Mouse (Mus musculus) ES-E14 (cell line): ENCODE measurements around the gene Ophn1. TPM values are rescaled to one million over a fixed set of nuclear protein-coding genes. Genes with fewer than 3 reads are reported as not detected.

Source experiments
- DNase-seq: peaks from one replicate; pipeline ENCODE4 v3.0.0-alpha.2; 2013; ENCODE audit warnings: low read depth, low spot score
- H3K27ac ChIP-seq: 2 replicates; pipeline ENCODE4 v1.5.1; 2012; ENCODE audit warnings: low read depth, mild to moderate bottlenecking, low read length, moderate library complexity, mixed read lengths; ENCODE audit not compliant: poor library complexity, insufficient read depth, severe bottlenecking
- H3K36me3 ChIP-seq: 2 replicates; pipeline ENCODE4 v1.6.1; 2012; ENCODE audit warnings: mild to moderate bottlenecking, low read length, moderate library complexity, mixed read lengths; ENCODE audit not compliant: control insufficient read depth, poor library complexity, insufficient read depth, severe bottlenecking
- H3K4me1 ChIP-seq, 2 experiments: fragments of 150-350 bp in 1 of 2; sonication (generic) in 1 of 2; 2 replicates each; pipeline ENCODE4 v1.6.1; 2012; ENCODE audit warnings: low read length in 2 of 2, mild to moderate bottlenecking in 1 of 2, mixed read lengths in 1 of 2; ENCODE audit not compliant: control insufficient read depth in 2 of 2, insufficient read depth in 2 of 2, poor library complexity in 1 of 2
- H3K4me3 ChIP-seq, 2 experiments: fragments of 150-350 bp in 1 of 2; sonication (generic) in 1 of 2; 2 replicates each; pipeline ENCODE4 v1.5.1; 2012; ENCODE audit warnings: low read length in 2 of 2, low read depth in 1 of 2, mild to moderate bottlenecking in 1 of 2, mixed read lengths in 1 of 2; ENCODE audit not compliant: insufficient read depth in 1 of 2, poor library complexity in 1 of 2, severe bottlenecking in 1 of 2
- H3K9ac ChIP-seq: 2 replicates; pipeline ENCODE4 v1.6.1; 2012; ENCODE audit warnings: low read depth, mild to moderate bottlenecking, low read length, mixed read lengths; ENCODE audit not compliant: poor library complexity, insufficient read depth, severe bottlenecking
- H3K9me3 ChIP-seq: fragments of 150-350 bp; sonication (generic); 2 replicates; pipeline ENCODE4 v1.6.1; 2012; ENCODE audit warnings: low read depth, mild to moderate bottlenecking, low read length; ENCODE audit not compliant: control insufficient read depth, insufficient read depth
- CHD2 ChIP-seq: IDR thresholded peaks from 2 replicates; pipeline ENCODE4 v1.6.1; 2014; ENCODE audit warnings: mild to moderate bottlenecking, low read depth, low read length, inconsistent platforms
- HCFC1 ChIP-seq: IDR thresholded peaks from 2 replicates; pipeline ENCODE4 v1.6.1; 2012; ENCODE audit warnings: low read length, inconsistent platforms, borderline replicate concordance; ENCODE audit not compliant: insufficient read depth
- MAFK ChIP-seq: IDR thresholded peaks from 2 replicates; pipeline ENCODE4 v1.6.1; 2014; ENCODE audit warnings: mild to moderate bottlenecking, low read depth, low read length, inconsistent platforms; ENCODE audit not compliant: insufficient read depth
- ZC3H11A ChIP-seq: IDR thresholded peaks from 2 replicates; pipeline ENCODE4 v1.6.1; 2012; ENCODE audit warnings: low read depth, mild to moderate bottlenecking, inconsistent platforms, low read length, borderline replicate concordance
- ZNF384 ChIP-seq: IDR thresholded peaks from 2 replicates; pipeline ENCODE4 v1.6.1; 2012; ENCODE audit warnings: low read depth, low read length, inconsistent platforms
- in situ Hi-C, 2 experiments: fragments of 600-800 bp; cut with MboI; formaldehyde crosslinking; loops; one replicate each; pipeline ENCODE4 v1.15.1; 2025; ENCODE audit warnings: low sequenced_read_pairs in 2 of 2, inconsistent platforms in 1 of 2; ENCODE audit not compliant: unreplicated experiment in 2 of 2
- total RNA-seq: library from RNA; depleted of rRNA; stranded (reverse); fragments of 300-350 nt; gene quantifications from 2 replicates; pipeline ENCODE4 v1.2.3, GENCODE M21; 2012

The Ophn1 gene
- total RNA-seq, 1 experiment: 2.9 TPM

GRCm38 (mm10) chrX:98651431-98651830, 239.4 kb downstream of the Ophn1 start:
- Histone ChIP-seq H3K36me3 (no peaks in the 10 kb centered on the region), H3K4me1 (no peaks in the 10 kb centered on the region), H3K27ac (no peak overlapping the region), H3K9me3 (no peaks in the 10 kb centered on the region), H3K9ac (no peak overlapping the region), H3K4me3 (no peak overlapping the region)
- in situ Hi-C loops: no loop called here
- TF ChIP-seq ZC3H11A (no peak), MAFK (no peak), HCFC1 (no peak), CHD2 (no peak), ZNF384 (no peak)
- no peak for DNase-seq

DNA sequence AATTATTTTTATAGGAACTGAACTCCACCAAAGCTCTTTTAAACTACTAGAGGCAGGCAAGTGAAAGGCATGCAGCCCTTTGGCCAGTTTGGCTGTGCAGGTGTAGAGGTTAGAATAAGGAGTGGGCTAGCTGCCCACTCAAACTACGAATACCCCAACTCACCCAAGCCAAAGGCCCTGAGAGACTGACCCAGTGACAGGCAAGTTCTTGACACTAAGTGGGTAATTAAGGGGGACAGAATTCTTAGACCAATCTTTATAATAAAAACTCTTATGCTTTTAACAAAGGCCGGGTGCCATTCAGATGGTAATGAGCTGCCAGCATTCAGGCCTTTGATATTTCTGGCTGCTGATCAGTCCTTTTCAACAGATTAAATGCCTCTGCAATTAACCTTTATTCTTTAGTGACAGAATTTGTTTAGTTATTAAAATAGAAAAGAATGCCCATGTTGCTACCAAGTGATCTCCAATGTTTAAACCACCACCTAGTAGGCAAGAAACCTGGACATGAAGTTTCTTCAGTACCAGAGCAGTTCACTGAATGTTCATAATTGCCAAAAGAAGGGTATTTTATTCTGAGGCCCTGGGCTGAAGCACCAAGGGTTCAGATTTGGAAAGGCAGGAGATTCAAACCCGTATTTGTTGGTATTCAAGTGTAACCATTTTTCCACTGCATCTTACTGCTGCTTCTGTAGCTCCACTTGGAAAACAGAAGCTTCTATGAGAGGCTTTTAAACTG, 262.0 kb downstream of the Ophn1 start:
- Histone ChIP-seq H3K4me1 (no peaks in the 10 kb centered on the region), H3K4me3 (no peak overlapping the region), H3K27ac (no peak overlapping the region), H3K36me3 (no peaks in the 10 kb centered on the region), H3K9ac (no peak overlapping the region), H3K9me3 (no peaks in the 10 kb centered on the region)
- TF ChIP-seq HCFC1 (no peak), CHD2 (no peak), MAFK (no peak), ZC3H11A (no peak), ZNF384 (no peak)
- in situ Hi-C loops: no loop called here
- no peak for DNase-seq

DNA sequence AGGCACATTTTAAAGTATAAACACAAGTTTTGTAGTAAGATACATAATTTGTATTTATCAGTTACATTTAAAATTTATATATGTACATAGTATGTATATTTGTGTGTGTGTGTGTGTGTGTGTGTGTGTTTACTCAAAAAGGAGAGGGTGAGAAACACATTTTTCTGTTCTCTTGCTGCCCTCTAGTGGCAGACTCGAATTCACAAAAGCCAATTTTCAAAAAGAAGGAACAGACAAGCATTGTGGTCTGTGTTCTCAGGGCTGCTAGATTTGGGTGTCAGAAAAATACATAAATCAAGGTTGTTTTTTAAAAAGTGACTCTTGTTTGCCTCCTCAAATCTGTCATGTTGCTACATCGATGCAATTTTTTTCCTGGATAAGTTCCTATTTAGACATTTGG, 272.0 kb downstream of the Ophn1 start:
- Histone ChIP-seq H3K9ac (no peak overlapping the region), H3K4me1 (no peaks in the 10 kb centered on the region), H3K9me3 (no peaks in the 10 kb centered on the region), H3K4me3 (no peak overlapping the region), H3K27ac (no peak overlapping the region), H3K36me3 (no peaks in the 10 kb centered on the region)
- TF ChIP-seq MAFK: no peak
- TF ChIP-seq ZC3H11A: peak; percentile 53; the same call in 1 of the 2 replicates
- in situ Hi-C loops: no loop called here
- DNase-seq: peak; percentile 16

- in situ Hi-C loops: no loop called here
- Histone ChIP-seq H3K9ac (no peak overlapping the region), H3K27ac (no peak overlapping the region), H3K36me3 (no peaks in the 10 kb centered on the region), H3K4me3 (no peak overlapping the region), H3K4me1 (no peaks in the 10 kb centered on the region), H3K9me3 (no peaks in the 10 kb centered on the region)
- DNase-seq: no peak
- TF ChIP-seq MAFK: no peak
These were observed 273.4 kb downstream of the Ophn1 start for GRCm38 (mm10) chrX:98617426-98617825.

DNA sequence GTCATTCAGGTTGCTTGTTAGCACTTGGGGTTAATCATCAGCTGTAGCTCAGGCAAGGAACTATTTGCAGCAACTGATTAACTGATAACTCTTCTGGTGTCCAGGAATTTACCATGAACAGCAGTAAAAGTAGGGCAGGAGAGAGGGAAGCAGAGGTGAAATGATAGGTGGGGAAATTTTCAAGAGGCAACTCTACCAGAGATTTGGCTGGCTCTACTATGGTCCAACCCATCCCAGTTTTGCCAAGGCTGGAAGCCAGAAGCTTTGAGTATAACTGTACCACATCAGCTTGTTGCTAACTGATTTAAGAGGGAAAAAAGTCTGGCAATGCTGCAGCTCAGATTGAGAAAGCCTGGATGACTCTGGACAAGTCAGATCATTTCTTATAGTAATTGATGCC, 316.6 kb downstream of the Ophn1 start:
- H3K4me3 ChIP-seq: no peak overlapping the region
- H3K36me3 ChIP-seq: no peaks in the 10 kb centered on the region
- no peak for DNase-seq
- H3K9me3 ChIP-seq: no peaks in the 10 kb centered on the region
- TF ChIP-seq ZC3H11A: no peak
- TF ChIP-seq HCFC1: no peak
- H3K27ac ChIP-seq: no peak overlapping the region
- no peaks in the 10 kb centered on the region for H3K4me1 ChIP-seq
- in situ Hi-C loops: no loop called here
- H3K9ac ChIP-seq: no peak overlapping the region
